Mouse (Mus musculus) cerebellum, postnatal 4 days (tissue): ENCODE data around the gene Uba3.
A peak's percentile ranks its signal among the peaks of the same experiment; 100 is the strongest.

ENCODE experiments used
- DNase-seq, 2 experiments: peaks; one replicate each; pipeline ENCODE4 v3.0.0; 2022; ENCODE audit warnings: low spot score in 2 of 2, mixed read lengths in 1 of 2

Uba3 gene

GRCm38 (mm10) chr6:97205439-97205885, at the start of gene Uba3:
Gene Uba3, minus strand, starts transcription at chr6:97205647.
- peak; percentile 96 to 98 for DNase-seq

- no peak for DNase-seq
Measured at GRCm38 (mm10) chr6:97252711-97253221, 47.3 kb upstream of the Uba3 start, which contains the start of gene Lmod3. Gene Lmod3, minus strand, starts transcription at chr6:97252759.

DNA sequence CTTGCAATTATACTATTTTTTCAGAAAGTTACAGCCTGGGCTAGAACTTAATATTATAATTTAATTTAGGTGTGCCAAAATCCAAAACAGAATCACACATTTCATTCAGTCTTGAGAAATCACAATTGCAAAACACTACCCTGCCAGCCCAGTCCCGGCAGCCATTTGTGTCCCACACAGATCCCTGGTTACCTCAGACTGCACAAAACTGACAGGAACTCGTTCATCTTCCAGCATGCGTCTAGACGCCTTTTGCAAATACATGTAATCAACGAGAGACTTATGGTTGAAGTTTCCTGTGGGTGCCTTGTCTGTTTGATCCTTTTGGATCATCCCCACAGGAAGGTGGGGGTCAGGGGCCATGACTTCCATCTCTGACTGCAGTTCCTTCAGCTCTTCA, 46.6 kb upstream of the Uba3 start:
- DNase-seq: no peak

DNA sequence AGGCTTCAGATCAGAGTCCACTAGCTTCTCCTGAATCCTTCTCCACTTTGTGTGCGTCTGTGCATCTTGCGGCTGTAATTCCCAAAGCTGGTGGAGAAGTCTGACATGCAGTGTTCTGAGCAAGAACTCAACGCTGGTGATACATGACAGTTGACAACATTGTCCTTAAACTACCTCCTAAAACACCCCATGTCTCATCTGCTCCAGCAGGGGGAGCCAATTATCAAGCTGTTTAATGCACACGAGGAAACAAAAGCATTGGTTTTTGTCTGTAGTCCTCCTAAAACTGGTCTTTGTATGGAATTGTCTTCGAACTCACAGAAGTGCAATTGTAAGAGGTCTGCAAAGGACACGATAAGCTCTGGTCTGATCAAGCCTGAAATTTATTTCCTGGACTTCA, 45.5 kb upstream of the Uba3 start:
- DNase-seq: peak in 1 of 2 experiments; percentile 35

DNA sequence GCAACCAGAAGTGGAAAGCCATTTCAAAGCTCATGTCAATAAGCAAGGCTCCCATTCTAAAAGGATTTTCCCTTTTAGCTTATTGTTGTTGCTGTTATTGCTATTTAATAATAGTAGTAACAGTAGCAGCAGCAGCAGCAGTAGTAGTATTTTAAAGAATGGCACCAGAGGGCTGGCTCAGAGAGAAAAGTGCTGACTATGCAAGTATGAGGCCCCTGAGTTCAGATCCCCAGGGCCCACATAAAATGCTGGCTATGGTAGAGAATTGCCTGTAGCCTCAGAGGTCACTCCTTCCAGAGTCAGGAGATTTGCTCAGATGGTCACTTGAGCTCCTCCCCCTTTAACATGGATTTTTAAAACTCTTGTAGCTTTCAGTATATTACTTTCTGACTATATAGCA, 39.8 kb upstream of the Uba3 start:
- no peak for DNase-seq

- no peak for DNase-seq
Measured at GRCm38 (mm10) chr6:97242522-97242921, 37.1 kb upstream of the Uba3 start.

DNA sequence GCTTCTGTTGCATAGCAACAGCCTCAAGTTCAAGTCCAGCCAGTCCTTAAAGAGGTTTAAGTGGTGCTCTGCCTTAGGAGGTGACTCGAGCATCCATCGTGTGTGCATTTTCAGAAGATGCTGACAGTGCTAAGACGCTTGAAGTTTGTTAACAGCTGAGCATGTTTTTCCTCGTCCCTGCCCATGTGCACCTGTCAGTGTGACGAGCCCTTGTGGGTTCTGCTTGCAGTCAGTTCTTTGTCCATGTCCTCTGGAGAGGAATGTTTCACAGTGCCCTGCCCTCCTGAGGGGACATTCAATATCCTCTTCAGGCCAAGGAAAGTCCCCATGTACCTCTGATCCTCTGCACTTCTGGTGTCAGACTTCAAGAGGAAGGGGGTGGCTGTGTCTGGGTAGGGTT, 34.6 kb upstream of the Uba3 start:
- DNase-seq: no peak

DNA sequence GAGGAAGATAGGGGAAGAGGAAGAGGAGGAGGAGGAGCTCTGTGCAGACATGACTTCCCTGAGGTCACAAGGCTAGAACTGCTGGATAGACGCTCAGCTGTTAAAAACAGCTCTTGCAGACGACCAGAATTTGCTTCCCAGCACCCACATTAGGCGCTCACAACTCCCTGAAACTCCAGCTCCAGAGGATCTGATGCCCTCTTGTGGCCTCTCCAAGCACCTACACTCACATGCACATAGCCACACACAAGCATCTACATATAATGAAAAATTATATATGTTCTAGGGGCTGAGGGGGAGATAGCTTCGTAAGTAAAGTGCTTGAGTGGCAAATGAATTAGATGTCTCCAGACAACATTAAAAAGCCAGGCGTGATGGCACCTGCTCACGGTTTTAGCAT, 33.9 kb upstream of the Uba3 start:
- no peak for DNase-seq

DNA sequence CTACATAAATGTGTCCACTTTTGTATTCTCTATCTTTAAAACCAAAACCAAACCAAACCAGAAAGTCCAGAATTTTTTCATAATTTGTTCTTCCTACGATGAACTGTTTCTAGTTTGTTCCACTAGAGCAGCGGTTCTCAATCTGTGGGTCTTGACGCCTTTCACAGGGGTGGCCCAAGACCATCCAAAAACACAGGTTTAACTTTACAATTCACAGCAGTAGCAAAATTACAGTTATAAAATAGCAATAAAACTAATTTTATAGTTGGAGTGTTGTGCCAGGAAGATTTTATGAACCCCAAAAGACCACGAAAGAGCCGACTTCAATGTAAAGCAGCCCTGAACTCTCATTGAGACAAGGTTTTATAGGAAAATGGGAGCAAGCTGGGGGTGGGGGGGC, 30.6 kb upstream of the Uba3 start:
- DNase-seq: no peak

GRCm38 (mm10) chr6:97234911-97235668, 29.6 kb upstream of the Uba3 start:
- DNase-seq: no peak

DNA sequence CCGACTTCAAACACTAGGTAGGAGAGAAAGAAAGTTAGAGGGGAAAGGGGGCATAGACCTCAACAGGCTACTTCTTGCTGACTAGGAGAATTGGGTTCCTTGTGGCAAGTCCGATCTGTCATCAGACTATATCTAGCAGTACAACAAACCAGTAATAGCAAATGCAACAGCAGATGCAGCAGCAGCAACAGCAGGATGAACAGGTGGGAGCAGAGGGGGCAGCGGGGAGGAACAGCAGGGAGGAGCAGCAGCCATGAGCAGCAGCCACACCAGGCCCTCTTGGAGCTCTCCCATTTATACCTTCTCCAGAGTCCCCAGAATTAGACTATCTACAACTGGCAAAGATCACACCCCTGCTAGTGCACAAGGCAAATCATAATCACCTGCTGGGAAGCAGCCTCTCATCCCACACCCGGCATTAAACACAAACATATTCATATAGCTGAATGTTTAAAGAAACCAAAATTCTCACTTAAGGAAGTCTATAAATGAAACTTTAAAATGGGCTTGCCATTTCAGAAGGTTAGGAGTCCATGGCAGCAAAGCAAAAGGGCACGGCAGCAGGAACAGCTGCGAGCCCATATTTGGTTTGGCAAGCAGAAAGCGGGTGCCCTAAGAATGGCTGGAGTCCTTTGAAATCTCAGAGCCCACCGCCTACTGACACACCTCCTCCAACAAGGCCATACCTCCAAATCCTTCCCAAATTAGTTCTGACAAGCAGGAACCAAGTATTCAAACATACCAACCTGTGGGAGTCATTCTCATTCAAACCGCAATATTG, 21.8 kb upstream of the Uba3 start:
- DNase-seq: no peak

- DNase-seq: no peak
Measured at GRCm38 (mm10) chr6:97226083-97226491, 20.6 kb upstream of the Uba3 start.

GRCm38 (mm10) chr6:97224505-97224904, 19.1 kb upstream of the Uba3 start:
- DNase-seq: no peak

DNA sequence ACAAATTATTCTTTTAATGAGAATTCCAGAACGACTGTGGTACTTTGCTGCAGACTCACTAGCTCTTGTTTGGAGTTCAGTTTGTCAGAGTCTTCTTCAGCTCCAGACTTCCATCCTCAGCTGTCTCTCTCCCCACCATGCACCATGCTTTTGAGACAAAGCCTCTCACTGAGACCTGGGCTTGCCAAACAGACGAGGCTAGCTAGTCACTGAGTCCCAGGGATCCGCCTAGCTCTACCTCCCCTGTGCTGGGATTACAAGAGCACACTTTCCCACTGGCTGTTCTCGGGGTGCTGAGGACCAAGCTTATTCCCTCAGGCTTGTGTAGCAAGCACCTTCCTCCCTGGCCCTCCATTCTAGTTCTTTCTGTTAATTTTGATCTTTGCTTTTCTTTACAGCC, 18.1 kb upstream of the Uba3 start:
- DNase-seq: no peak

GRCm38 (mm10) chr6:97222931-97223467, 17.6 kb upstream of the Uba3 start:
- DNase-seq: no peak

DNA sequence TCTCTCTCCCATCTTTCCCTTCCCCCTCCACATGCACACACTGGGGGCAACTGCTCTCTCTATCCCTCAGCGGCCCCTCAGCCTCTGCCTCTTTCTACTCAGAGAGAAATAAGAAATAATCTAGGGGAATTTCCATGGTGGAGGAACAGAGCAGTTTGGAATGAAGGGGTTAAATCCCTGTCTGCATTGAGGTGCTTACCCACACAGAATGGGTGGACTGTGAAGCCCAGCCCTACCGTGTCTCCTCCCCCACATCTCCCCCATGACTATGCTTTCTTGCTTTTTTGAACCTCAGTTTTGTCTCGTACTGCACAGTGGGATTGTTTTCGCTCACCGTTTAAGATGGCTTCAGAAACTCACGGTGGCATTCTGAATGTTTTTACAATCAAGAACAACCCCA, 16.9 kb upstream of the Uba3 start:
- DNase-seq: no peak

GRCm38 (mm10) chr6:97221205-97222025, 16.0 kb upstream of the Uba3 start:
- DNase-seq: no peak

- no peak for DNase-seq
Measured at GRCm38 (mm10) chr6:97220672-97221071, 15.2 kb upstream of the Uba3 start.

DNA sequence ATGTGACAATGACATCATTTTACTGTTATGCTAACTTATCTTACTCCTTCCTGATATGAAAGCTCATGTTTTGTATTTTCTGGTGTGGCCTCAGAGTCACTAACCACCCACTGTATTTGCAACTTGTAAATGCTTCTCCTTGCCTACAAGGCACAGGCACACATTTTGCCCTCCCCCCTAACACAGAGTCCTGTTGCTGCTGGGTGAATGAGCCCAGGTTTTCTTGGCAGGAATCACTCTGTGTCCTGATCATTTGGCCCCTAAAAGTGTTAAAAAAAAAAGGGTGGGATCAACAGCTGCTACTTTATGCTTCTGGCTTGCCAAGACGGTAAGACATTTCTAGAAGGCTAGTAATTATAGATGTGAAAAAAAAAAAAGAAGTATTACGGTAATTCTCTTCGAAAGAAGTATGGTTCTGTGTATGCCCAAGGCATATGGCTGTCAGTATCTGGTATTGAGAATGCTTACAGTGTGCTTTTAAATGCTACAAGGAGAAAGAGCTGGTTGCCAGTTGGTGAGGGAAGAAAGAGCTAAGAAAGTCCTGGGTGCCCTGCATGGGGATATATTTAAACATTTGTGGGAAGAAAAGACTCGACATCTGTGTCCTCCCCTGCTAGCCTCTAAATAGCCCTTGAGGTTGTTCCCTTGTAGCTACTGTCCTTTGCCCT, 10.8 kb upstream of the Uba3 start:
- no peak for DNase-seq

- DNase-seq: peak in 1 of 2 experiments; percentile 16
Measured at GRCm38 (mm10) chr6:97211981-97212380, 6.5 kb upstream of the Uba3 start.

DNA sequence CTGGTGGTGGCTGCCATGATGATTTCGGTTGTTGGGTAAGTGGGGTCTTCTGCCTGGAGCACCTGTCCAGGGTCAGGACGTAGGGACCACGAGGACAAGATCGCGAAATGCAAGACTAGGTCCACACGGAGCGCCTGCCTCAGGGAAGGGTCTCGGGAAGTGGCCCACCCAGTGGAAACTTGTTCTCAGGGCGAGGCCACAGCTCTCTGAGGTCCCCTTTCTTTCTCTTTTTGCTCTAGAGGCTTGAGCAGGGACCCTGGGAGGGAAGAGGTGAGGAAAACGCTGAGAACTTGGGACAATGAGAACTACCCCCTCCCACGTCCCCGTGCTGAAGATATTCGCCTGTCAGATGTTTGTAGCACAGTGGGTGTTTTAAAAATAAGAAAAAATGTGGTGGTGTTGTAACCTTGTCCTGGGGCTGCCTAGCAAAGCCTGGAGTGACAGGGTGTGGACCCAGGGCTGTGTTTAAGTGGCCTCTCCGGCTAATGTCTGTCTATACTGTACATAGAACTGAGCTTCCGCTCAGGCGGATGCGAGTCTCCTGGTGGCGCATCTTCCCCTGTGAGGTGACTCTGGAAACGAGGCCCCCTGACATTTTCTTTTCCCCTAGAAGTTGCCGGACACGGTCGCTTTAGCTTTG, 5.6 kb upstream of the Uba3 start:
- no peak for DNase-seq
